Mouse (Mus musculus): ENCODE results near the gene Tmod3.

DNA sequence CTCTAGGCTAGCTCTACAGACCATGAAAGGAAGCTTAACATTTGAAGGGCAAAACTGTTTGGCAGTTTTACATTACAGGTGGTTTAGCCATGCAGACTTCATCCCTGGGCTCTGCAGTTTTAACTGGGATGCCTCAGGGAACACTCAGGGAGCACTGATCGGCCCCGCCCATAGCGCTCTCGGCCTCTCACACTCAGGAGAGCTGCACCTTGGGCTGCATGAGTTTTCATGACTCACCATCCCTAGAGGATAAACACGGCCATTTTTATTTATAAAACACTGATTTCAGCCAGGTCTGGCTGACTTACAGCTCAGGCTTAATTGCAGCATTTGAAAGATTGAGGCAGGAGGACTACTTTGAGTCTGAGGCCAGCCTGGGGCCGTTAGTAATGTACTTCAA lies 74.2 kb downstream of the Tmod3 start:
- no peak for TF ChIP-seq CTCF (IDR thresholded peaks at IDR 0.05; ENCODE audit: low read depth, low read length)
- TF ChIP-seq POLR2A (IDR thresholded peaks at IDR 0.05; ENCODE audit: extremely low read depth, insufficient read depth, low read length), result no peak

All from liver, adult 2 months (tissue).